Mouse (Mus musculus) neural tube, embryonic 13.5 days (tissue): ENCODE measurements at regions not wholly inside any gene's neighbourhood (a gene's known extent, or its start where the extent isn't known, plus 50 kb on each side); places are given as distances from the start of the nearest gene placed in this dataset.

Source experiments
- ATAC-seq: fragments of 200-750 bp; cut with Nextera tagmentation; 2 replicates; pipeline ENCODE4 v1.8.0; 2017; ENCODE audit warnings: low read depth, mild to moderate bottlenecking, moderate TSS enrichment, moderate library complexity
- H3K27ac ChIP-seq: fragments of 300-500 bp; sonication (generic); replicated peaks from 2 replicates; pipeline ENCODE4 v1.5.1; 2015; ENCODE audit warnings: moderate library complexity, mild to moderate bottlenecking, inconsistent platforms
- H3K27me3 ChIP-seq: fragments of 300-500 bp; sonication (generic); 2 replicates; pipeline ENCODE4 v1.6.1; 2015; ENCODE audit warnings: mild to moderate bottlenecking, inconsistent platforms
- H3K36me3 ChIP-seq: fragments of 300-500 bp; sonication (generic); 2 replicates; pipeline ENCODE4 v1.6.1; 2015; ENCODE audit warnings: mild to moderate bottlenecking, inconsistent platforms
- H3K4me1 ChIP-seq: fragments of 300-500 bp; sonication (generic); replicated peaks from 2 replicates; pipeline ENCODE4 v1.6.1; 2015; ENCODE audit warnings: inconsistent platforms
- H3K4me2 ChIP-seq: fragments of 300-500 bp; sonication (generic); 2 replicates; pipeline ENCODE4 v1.6.1; 2015; ENCODE audit warnings: inconsistent platforms, mild to moderate bottlenecking, moderate library complexity
- H3K4me3 ChIP-seq: fragments of 300-500 bp; sonication (generic); 2 replicates; pipeline ENCODE4 v1.5.1; 2015; ENCODE audit warnings: mild to moderate bottlenecking, inconsistent platforms
- H3K9ac ChIP-seq: fragments of 300-500 bp; sonication (generic); 2 replicates; pipeline ENCODE4 v1.6.1; 2015; ENCODE audit warnings: moderate library complexity, mild to moderate bottlenecking, inconsistent platforms
- H3K9me3 ChIP-seq: fragments of 300-500 bp; sonication (generic); 2 replicates; pipeline ENCODE4 v1.6.1; 2016; ENCODE audit warnings: inconsistent platforms
- WGBS: fragments of 180-500 bp; shearing (Covaris S2); methylation state at CpG from one replicate; pipeline ENCODE4 v1.1.7; 2015; 5-methylcytosine and 5-hydroxymethylcytosine counted together

GRCm38 (mm10) chr17:85508386-85508785 lies 105.0 kb upstream of the Six3 start:
- H3K9ac ChIP-seq: no peak overlapping the region
- no peaks in the 10 kb centered on the region for H3K36me3 ChIP-seq
- ATAC-seq: no peak
- H3K4me2 ChIP-seq: no peak overlapping the region
- WGBS: 89% methylated on average over 12 of the region's 12 CpGs
- H3K27ac ChIP-seq: no peak overlapping the region
- no peaks in the 10 kb centered on the region for H3K9me3 ChIP-seq
- no peaks in the 10 kb centered on the region for H3K4me1 ChIP-seq
- H3K27me3 ChIP-seq: no peaks in the 10 kb centered on the region
- H3K4me3 ChIP-seq: no peak overlapping the region

GRCm38 (mm10) chr17:85512971-85513370 lies 100.4 kb upstream of the Six3 start:
- ATAC-seq: no peak
- H3K4me2 ChIP-seq: no peak overlapping the region
- no peaks in the 10 kb centered on the region for H3K27me3 ChIP-seq
- no peaks in the 10 kb centered on the region for H3K36me3 ChIP-seq
- no peaks in the 10 kb centered on the region for H3K4me1 ChIP-seq
- H3K4me3 ChIP-seq: no peak overlapping the region
- no peaks in the 10 kb centered on the region for H3K9me3 ChIP-seq
- no peak overlapping the region for H3K9ac ChIP-seq
- no peak overlapping the region for H3K27ac ChIP-seq
- WGBS: 89% methylated on average over 4 of the region's 4 CpGs

- no peak overlapping the region for H3K4me3 ChIP-seq
- ATAC-seq: no peak
- H3K9me3 ChIP-seq: no peaks in the 10 kb centered on the region
- no peaks in the 10 kb centered on the region for H3K4me1 ChIP-seq
- H3K4me2 ChIP-seq: no peak overlapping the region
- H3K27ac ChIP-seq: no peak overlapping the region
- H3K36me3 ChIP-seq: no peaks in the 10 kb centered on the region
- no peaks in the 10 kb centered on the region for H3K27me3 ChIP-seq
- 84% methylated on average over 4 of the region's 4 CpGs for WGBS
- no peak overlapping the region for H3K9ac ChIP-seq
Measured at GRCm38 (mm10) chr17:85513936-85514335, 99.5 kb upstream of the Six3 start.

GRCm38 (mm10) chr17:85514396-85514795 lies 99.0 kb upstream of the Six3 start:
- ATAC-seq: no peak
- WGBS: 79% methylated on average over 7 of the region's 7 CpGs
- H3K36me3 ChIP-seq: no peaks in the 10 kb centered on the region
- no peak overlapping the region for H3K9ac ChIP-seq
- no peak overlapping the region for H3K27ac ChIP-seq
- no peaks in the 10 kb centered on the region for H3K9me3 ChIP-seq
- H3K4me1 ChIP-seq: no peaks in the 10 kb centered on the region
- no peak overlapping the region for H3K4me2 ChIP-seq
- H3K27me3 ChIP-seq: no peaks in the 10 kb centered on the region
- no peak overlapping the region for H3K4me3 ChIP-seq

- H3K36me3 ChIP-seq: no peaks in the 10 kb centered on the region
- H3K4me1 ChIP-seq: no peaks in the 10 kb centered on the region
- no peak overlapping the region for H3K27ac ChIP-seq
- H3K4me3 ChIP-seq: no peak overlapping the region
- no peak overlapping the region for H3K9ac ChIP-seq
- H3K9me3 ChIP-seq: no peaks in the 10 kb centered on the region
- H3K27me3 ChIP-seq: no peaks in the 10 kb centered on the region
- WGBS: 59% methylated on average over 3 of the region's 3 CpGs
- no peak for ATAC-seq
- H3K4me2 ChIP-seq: no peak overlapping the region
Measured at GRCm38 (mm10) chr17:85517301-85517700, 96.1 kb upstream of the Six3 start.

- Histone ChIP-seq H3K9me3 (no peaks in the 10 kb centered on the region), H3K27me3 (no peaks in the 10 kb centered on the region), H3K27ac (no peak overlapping the region), H3K4me3 (no peak overlapping the region), H3K36me3 (no peaks in the 10 kb centered on the region), H3K4me2 (no peak overlapping the region), H3K4me1 (no peaks in the 10 kb centered on the region), H3K9ac (no peak overlapping the region)
- 88% methylated on average over 6 of the region's 6 CpGs for WGBS
- ATAC-seq: no peak
Measured at GRCm38 (mm10) chr17:85518513-85518912, 94.9 kb upstream of the Six3 start.

GRCm38 (mm10) chr17:85527327-85527698 lies 86.1 kb upstream of the Six3 start:
- no peaks in the 10 kb centered on the region for H3K4me1 ChIP-seq
- H3K27ac ChIP-seq: no peak overlapping the region
- no peaks in the 10 kb centered on the region for H3K27me3 ChIP-seq
- H3K9ac ChIP-seq: no peak overlapping the region
- H3K9me3 ChIP-seq: no peaks in the 10 kb centered on the region
- WGBS: 52% methylated on average over 7 of the region's 7 CpGs
- ATAC-seq: no peak
- H3K4me2 ChIP-seq: no peak overlapping the region
- H3K36me3 ChIP-seq: no peaks in the 10 kb centered on the region
- H3K4me3 ChIP-seq: no peak overlapping the region

GRCm38 (mm10) chr17:85528105-85529004 lies 85.1 kb upstream of the Six3 start:
- H3K27ac ChIP-seq: no peak overlapping the region
- no peak overlapping the region for H3K9ac ChIP-seq
- 78% methylated on average over 20 of the region's 20 CpGs for WGBS
- no peaks in the 10 kb centered on the region for H3K9me3 ChIP-seq
- H3K4me1 ChIP-seq: no peaks in the 10 kb centered on the region
- no peaks in the 10 kb centered on the region for H3K36me3 ChIP-seq
- no peak for ATAC-seq
- H3K4me2 ChIP-seq: no peak overlapping the region
- no peaks in the 10 kb centered on the region for H3K27me3 ChIP-seq
- H3K4me3 ChIP-seq: no peak overlapping the region

- Histone ChIP-seq H3K27ac (no peak overlapping the region), H3K36me3 (no peaks in the 10 kb centered on the region), H3K4me1 (no peaks in the 10 kb centered on the region), H3K9ac (no peak overlapping the region), H3K4me2 (no peak overlapping the region), H3K9me3 (peaks cover 7% of the 10 kb centered on the region; the same call in 1 of the 2 replicates), H3K4me3 (no peak overlapping the region), H3K27me3 (no peaks in the 10 kb centered on the region)
- ATAC-seq: no peak
- 93% methylated on average over 3 of the region's 3 CpGs for WGBS
Measured at GRCm38 (mm10) chr17:85536311-85536710, 77.1 kb upstream of the Six3 start.

- Histone ChIP-seq H3K27me3 (no peaks in the 10 kb centered on the region), H3K36me3 (no peaks in the 10 kb centered on the region), H3K4me1 (no peaks in the 10 kb centered on the region), H3K4me3 (no peak overlapping the region), H3K9ac (no peak overlapping the region), H3K4me2 (no peak overlapping the region), H3K9me3 (peaks cover 8% of the 10 kb centered on the region; the same call in 1 of the 2 replicates), H3K27ac (no peak overlapping the region)
- ATAC-seq: no peak
- WGBS: 90% methylated on average over 2 of the region's 2 CpGs
Measured at GRCm38 (mm10) chr17:85541258-85541777, 72.1 kb upstream of the Six3 start.

GRCm38 (mm10) chr17:85548061-85548460 lies 65.3 kb upstream of the Six3 start:
- no peak overlapping the region for H3K4me3 ChIP-seq
- no peaks in the 10 kb centered on the region for H3K36me3 ChIP-seq
- H3K9ac ChIP-seq: no peak overlapping the region
- H3K27ac ChIP-seq: no peak overlapping the region
- WGBS: 89% methylated on average over 5 of the region's 5 CpGs
- H3K4me2 ChIP-seq: no peak overlapping the region
- no peak for ATAC-seq
- H3K4me1 ChIP-seq: no peaks in the 10 kb centered on the region
- H3K9me3 ChIP-seq: no peaks in the 10 kb centered on the region
- no peaks in the 10 kb centered on the region for H3K27me3 ChIP-seq

- 0 out of 2 replicates have a peak, but pooled peaks cover 6% of the 10 kb centered on the region for H3K4me1 ChIP-seq
- H3K27ac ChIP-seq: no peak overlapping the region
- H3K4me3 ChIP-seq: no peak overlapping the region
- no peaks in the 10 kb centered on the region for H3K36me3 ChIP-seq
- H3K9ac ChIP-seq: no peak overlapping the region
- ATAC-seq: no peak
- 84% methylated on average over 6 of the region's 6 CpGs for WGBS
- H3K27me3 ChIP-seq: peaks cover 5% of the 10 kb centered on the region; the same call in 1 of the 2 replicates
- H3K4me2 ChIP-seq: no peak overlapping the region
- H3K9me3 ChIP-seq: no peaks in the 10 kb centered on the region
Measured at GRCm38 (mm10) chr17:85561006-85561405, 52.4 kb upstream of the Six3 start.
